Mouse (Mus musculus) midbrain, embryonic 16.5 days (tissue): ENCODE data around the gene B3galt4. TPM values are rescaled to one million over a fixed set of nuclear protein-coding genes. Genes with fewer than 3 reads are reported as not detected.

Experiments used
- ATAC-seq: fragments of 200-750 bp; cut with Nextera tagmentation; 2 replicates; pipeline ENCODE4 v1.8.0; 2017; ENCODE audit warnings: moderate TSS enrichment
- H3K27ac ChIP-seq: fragments of 300-500 bp; sonication (generic); 2 replicates; pipeline ENCODE4 v1.5.1; 2014; ENCODE audit warnings: mild to moderate bottlenecking, low read length, mixed read lengths
- H3K27me3 ChIP-seq: fragments of 300-500 bp; sonication (generic); 2 replicates; pipeline ENCODE4 v1.6.1; 2014; ENCODE audit warnings: low read depth, low read length, mixed read lengths; ENCODE audit not compliant: control insufficient read depth, insufficient read depth
- H3K36me3 ChIP-seq: fragments of 300-500 bp; sonication (generic); 2 replicates; pipeline ENCODE4 v1.6.1; 2014; ENCODE audit warnings: mild to moderate bottlenecking, low read length, moderate library complexity, mixed read lengths; ENCODE audit not compliant: control insufficient read depth, insufficient read depth
- H3K4me1 ChIP-seq: fragments of 300-500 bp; sonication (generic); 2 replicates; pipeline ENCODE4 v1.6.1; 2014; ENCODE audit warnings: mild to moderate bottlenecking, low read length, mixed read lengths; ENCODE audit not compliant: control insufficient read depth, insufficient read depth
- H3K4me2 ChIP-seq: fragments of 300-500 bp; sonication (generic); 2 replicates; pipeline ENCODE4 v1.6.1; 2014; ENCODE audit warnings: mild to moderate bottlenecking, low read length, mixed read lengths
- H3K4me3 ChIP-seq: fragments of 300-500 bp; sonication (generic); 2 replicates; pipeline ENCODE4 v1.5.1; 2014; ENCODE audit warnings: low read depth, mild to moderate bottlenecking, low read length, moderate library complexity, mixed read lengths
- H3K9ac ChIP-seq: fragments of 300-500 bp; sonication (generic); 2 replicates; pipeline ENCODE4 v1.6.1; 2014; ENCODE audit warnings: low read depth, low read length, mixed read lengths
- H3K9me3 ChIP-seq: fragments of 300-500 bp; sonication (generic); replicated peaks from 2 replicates; pipeline ENCODE4 v1.6.1; 2014; ENCODE audit warnings: mild to moderate bottlenecking, low read length, mixed read lengths; ENCODE audit not compliant: control insufficient read depth, poor library complexity, severe bottlenecking
- WGBS: fragments of 180-500 bp; shearing (Covaris S2); extraction: QIAGEN DNeasy Blood & Tissue Kit; methylation state at CpG from one replicate; pipeline ENCODE4 v1.1.7; 2014; 5-methylcytosine and 5-hydroxymethylcytosine counted together
- polyA plus RNA-seq: library from polyadenylated mRNA; unstranded; fragments of >200 nt; fragmentation: Nextera tagmentation; extraction: Ambion mirVana; gene quantifications from 2 replicates; pipeline ENCODE4 v1.2.1, GENCODE M21; 2015

Gene B3galt4
- polyA plus RNA-seq, 1 experiment from 2014 or later, result 16.6 TPM

- H3K4me3 ChIP-seq, result no peak overlapping the region
- peaks cover 12% of the 10 kb centered on the region for H3K27me3 ChIP-seq
- no peak overlapping the region for H3K9ac ChIP-seq
- no peaks in the 10 kb centered on the region for H3K9me3 ChIP-seq
- H3K36me3 ChIP-seq, result no peaks in the 10 kb centered on the region
- no peak overlapping the region for H3K4me2 ChIP-seq
- H3K27ac ChIP-seq, result no peak overlapping the region
- WGBS, result 14% methylated on average over 1 of the region's 1 CpGs
- ATAC-seq, result no peak
- no peaks in the 10 kb centered on the region for H3K4me1 ChIP-seq
These were observed 21.4 kb upstream of the B3galt4 start for GRCm38 (mm10) chr17:33972691-33973090.

- Histone ChIP-seq H3K36me3 (peaks cover 14% of the 10 kb centered on the region), H3K9ac (no peak overlapping the region), H3K9me3 (no peaks in the 10 kb centered on the region), H3K27me3 (no peaks in the 10 kb centered on the region), H3K4me3 (no peak overlapping the region), H3K27ac (no peak overlapping the region), H3K4me1 (no peaks in the 10 kb centered on the region), H3K4me2 (no peak overlapping the region)
- ATAC-seq, result no peak
- 76% methylated on average over 4 of the region's 4 CpGs for WGBS
These were observed 18.1 kb upstream of the B3galt4 start for GRCm38 (mm10) chr17:33969394-33969793.

- peaks cover 14% of the 10 kb centered on the region for H3K36me3 ChIP-seq
- no peaks in the 10 kb centered on the region for H3K27me3 ChIP-seq
- H3K9ac ChIP-seq, result no peak overlapping the region
- peak overlapping the region; percentile 28; the same call in 1 of the 2 replicates for H3K4me2 ChIP-seq
- H3K4me1 ChIP-seq, result no peaks in the 10 kb centered on the region
- WGBS, result 28% methylated on average over 5 of the region's 5 CpGs
- peak; percentile 63 for ATAC-seq
- no peak overlapping the region for H3K27ac ChIP-seq
- H3K9me3 ChIP-seq, result no peaks in the 10 kb centered on the region
- H3K4me3 ChIP-seq, result no peak overlapping the region
These were observed 17.6 kb upstream of the B3galt4 start for GRCm38 (mm10) chr17:33968927-33969326.

- H3K4me2 ChIP-seq, result peak overlapping the region; percentile 28; the same call in 1 of the 2 replicates
- peaks cover 14% of the 10 kb centered on the region for H3K36me3 ChIP-seq
These were observed 17.2 kb upstream of the B3galt4 start for GRCm38 (mm10) chr17:33968489-33968888.

GRCm38 (mm10) chr17:33965846-33966550 is 14.7 kb upstream of the B3galt4 start:
- Histone ChIP-seq H3K9me3 (no peaks in the 10 kb centered on the region), H3K27ac (no peak overlapping the region), H3K27me3 (no peaks in the 10 kb centered on the region), H3K36me3 (peaks cover 32% of the 10 kb centered on the region), H3K4me3 (no peak overlapping the region), H3K4me2 (no peak overlapping the region), H3K4me1 (no peaks in the 10 kb centered on the region), H3K9ac (no peak overlapping the region)
- no peak for ATAC-seq
- 91% methylated on average over 16 of the region's 16 CpGs for WGBS

More at GRCm38 (mm10) chr17:33968489-33968888, 17.2 kb upstream of the B3galt4 start:
- H3K9me3 ChIP-seq, result no peaks in the 10 kb centered on the region
- peak; percentile 81 for ATAC-seq
- WGBS, result 2% methylated on average over 9 of the region's 9 CpGs
- no peaks in the 10 kb centered on the region for H3K4me1 ChIP-seq
- no peak overlapping the region for H3K27ac ChIP-seq
- no peak overlapping the region for H3K9ac ChIP-seq
- H3K4me3 ChIP-seq, result no peak overlapping the region
- H3K27me3 ChIP-seq, result no peaks in the 10 kb centered on the region

- H3K9ac ChIP-seq, result no peak overlapping the region
- no peaks in the 10 kb centered on the region for H3K27me3 ChIP-seq
- no peak overlapping the region for H3K4me3 ChIP-seq
- 92% methylated on average over 16 of the region's 17 CpGs for WGBS
- H3K4me2 ChIP-seq, result no peak overlapping the region
- H3K36me3 ChIP-seq, result peaks cover 35% of the 10 kb centered on the region
- H3K27ac ChIP-seq, result no peak overlapping the region
- no peak for ATAC-seq
- no peaks in the 10 kb centered on the region for H3K9me3 ChIP-seq
- H3K4me1 ChIP-seq, result no peaks in the 10 kb centered on the region
These were observed 14.0 kb upstream of the B3galt4 start for GRCm38 (mm10) chr17:33965082-33965845.

- Histone ChIP-seq H3K4me3 (no peak overlapping the region), H3K4me2 (no peak overlapping the region), H3K36me3 (peaks cover 44% of the 10 kb centered on the region), H3K27me3 (no peaks in the 10 kb centered on the region), H3K27ac (no peak overlapping the region), H3K4me1 (no peaks in the 10 kb centered on the region; the same call in 1 of the 2 replicates), H3K9ac (no peak overlapping the region), H3K9me3 (no peaks in the 10 kb centered on the region)
- WGBS, result 90% methylated on average over 7 of the region's 7 CpGs
- ATAC-seq, result no peak
These were observed 11.6 kb upstream of the B3galt4 start for GRCm38 (mm10) chr17:33962876-33963275.

- H3K36me3 ChIP-seq, result peaks cover 31% of the 10 kb centered on the region
- 94% methylated on average over 15 of the region's 15 CpGs for WGBS
These were observed 8.7 kb upstream of the B3galt4 start for GRCm38 (mm10) chr17:33959948-33960347.

GRCm38 (mm10) chr17:33959135-33959534 is 7.8 kb upstream of the B3galt4 start:
- no peak overlapping the region for H3K27ac ChIP-seq

More at GRCm38 (mm10) chr17:33959948-33960347, 8.7 kb upstream of the B3galt4 start:
- no peak overlapping the region for H3K4me2 ChIP-seq
- H3K27ac ChIP-seq, result no peak overlapping the region
- H3K4me1 ChIP-seq, result peaks cover 9% of the 10 kb centered on the region
- no peak overlapping the region for H3K4me3 ChIP-seq
- no peaks in the 10 kb centered on the region for H3K27me3 ChIP-seq
- H3K9ac ChIP-seq, result no peak overlapping the region
- ATAC-seq, result no peak
- no peaks in the 10 kb centered on the region for H3K9me3 ChIP-seq

More at GRCm38 (mm10) chr17:33959135-33959534, 7.8 kb upstream of the B3galt4 start:
- Histone ChIP-seq H3K27me3 (no peaks in the 10 kb centered on the region), H3K4me3 (no peak overlapping the region), H3K9me3 (no peaks in the 10 kb centered on the region), H3K4me1 (peaks cover 16% of the 10 kb centered on the region), H3K9ac (no peak overlapping the region), H3K4me2 (no peak overlapping the region), H3K36me3 (peaks cover 30% of the 10 kb centered on the region)
- ATAC-seq, result no peak
- 96% methylated on average over 13 of the region's 13 CpGs for WGBS
